Mouse (Mus musculus) hindbrain, embryonic 11.5 days (tissue): ENCODE results near the gene Tlr13. TPM values are rescaled to one million over a fixed set of nuclear protein-coding genes. Genes with fewer than 3 reads are reported as not detected.

Source experiments
- ATAC-seq: fragments of 200-750 bp; cut with Nextera tagmentation; 2 replicates; pipeline ENCODE4 v1.8.0; 2017; ENCODE audit warnings: mild to moderate bottlenecking, moderate TSS enrichment, moderate library complexity; ENCODE audit not compliant: low FRiP score
- DNase-seq: peaks from one replicate; pipeline ENCODE4 v3.0.0-alpha.2; 2015; ENCODE audit warnings: low spot score
- H3K27ac ChIP-seq: fragments of 300-500 bp; sonication (generic); 2 replicates; pipeline ENCODE4 v1.5.1; 2014; ENCODE audit warnings: mild to moderate bottlenecking, low read depth, low read length
- H3K27me3 ChIP-seq: fragments of 300-500 bp; sonication (generic); 2 replicates; pipeline ENCODE4 v1.6.1; 2014; ENCODE audit warnings: mild to moderate bottlenecking, low read length, moderate library complexity, mixed read lengths; ENCODE audit not compliant: control insufficient read depth, insufficient read depth
- H3K36me3 ChIP-seq: fragments of 300-500 bp; sonication (generic); 2 replicates; pipeline ENCODE4 v1.6.1; 2014; ENCODE audit warnings: mild to moderate bottlenecking, low read length, moderate library complexity, mixed read lengths; ENCODE audit not compliant: control insufficient read depth, insufficient read depth
- H3K4me1 ChIP-seq: fragments of 300-500 bp; sonication (generic); replicated peaks from 2 replicates; pipeline ENCODE4 v1.6.1; 2014; ENCODE audit warnings: low read length, mixed read lengths; ENCODE audit not compliant: control insufficient read depth, insufficient read depth
- H3K4me2 ChIP-seq: fragments of 300-500 bp; sonication (generic); replicated peaks from 2 replicates; pipeline ENCODE4 v1.6.1; 2014; ENCODE audit warnings: mild to moderate bottlenecking, low read depth, low read length
- H3K4me3 ChIP-seq: fragments of 300-500 bp; sonication (generic); 2 replicates; pipeline ENCODE4 v1.5.1; 2014; ENCODE audit warnings: low read depth, low read length
- H3K9ac ChIP-seq: fragments of 300-500 bp; sonication (generic); 2 replicates; pipeline ENCODE4 v1.6.1; 2014; ENCODE audit warnings: low read depth, low read length
- H3K9me3 ChIP-seq: fragments of 300-500 bp; sonication (generic); 2 replicates; pipeline ENCODE4 v1.6.1; 2016; ENCODE audit warnings: low read length; ENCODE audit not compliant: control insufficient read depth
- WGBS: fragments of 180-500 bp; shearing (Covaris S2); extraction: QIAGEN DNeasy Blood & Tissue Kit; methylation state at CpG from one replicate; pipeline ENCODE4 v1.1.7; 2014; 5-methylcytosine and 5-hydroxymethylcytosine counted together
- polyA plus RNA-seq: library from polyadenylated mRNA; unstranded; fragments of >200 nt; fragmentation: Nextera tagmentation; extraction: Ambion mirVana; gene quantifications from 2 replicates; pipeline ENCODE4 v1.2.1, GENCODE M21; 2014

Gene Tlr13
- polyA plus RNA-seq, 1 experiment from 2014 or later = 0.51 TPM

DNA sequence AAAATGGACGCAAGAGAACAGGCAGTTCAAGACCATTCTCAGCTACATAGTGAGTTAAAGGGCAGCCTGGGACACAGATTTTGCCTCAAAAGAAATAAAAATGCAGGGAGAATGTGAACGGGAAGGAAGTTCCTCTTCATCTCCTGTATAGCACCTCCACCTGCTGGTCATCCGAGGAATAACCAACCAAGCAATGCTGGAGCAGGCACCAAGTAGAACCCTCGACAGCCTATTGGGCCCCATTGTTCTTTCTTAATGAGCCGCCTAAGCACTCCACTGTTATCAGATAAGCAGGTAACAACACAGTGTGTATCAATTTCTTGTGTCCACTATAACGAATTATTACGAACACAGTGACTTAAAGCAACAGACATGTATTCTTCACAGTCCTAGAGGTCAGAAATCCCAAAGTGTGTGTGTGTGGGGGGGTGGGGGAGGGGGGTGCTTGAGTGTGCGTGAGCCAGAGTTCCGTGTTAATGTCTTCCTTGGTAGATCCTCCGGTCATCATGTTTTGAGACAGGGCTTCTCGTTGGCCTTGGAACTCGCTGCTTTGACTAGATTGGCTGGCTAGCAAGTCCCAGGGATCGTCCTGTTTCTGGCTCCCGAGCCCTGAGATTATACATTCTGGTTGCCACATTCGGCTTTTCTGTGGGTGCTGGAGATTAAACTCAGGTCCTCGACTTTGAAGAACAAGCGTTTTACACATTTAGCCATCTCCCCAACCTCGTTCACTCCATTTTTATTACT lies 28.3 kb downstream of the Tlr13 start:
- no peaks in the 10 kb centered on the region for H3K27me3 ChIP-seq
- H3K4me1 ChIP-seq = no peaks in the 10 kb centered on the region
- no peak overlapping the region for H3K9ac ChIP-seq
- H3K27ac ChIP-seq = no peak overlapping the region
- 29% methylated on average over 18 of the region's 18 CpGs for WGBS
- DNase-seq (peak; percentile 81), ATAC-seq (peak; percentile 81; the same call in 1 of the 2 replicates)
- H3K36me3 ChIP-seq = no peaks in the 10 kb centered on the region
- peak overlapping the region; percentile 32 for H3K4me2 ChIP-seq
- peak overlapping the region; percentile 12; the same call in 1 of the 2 replicates for H3K4me3 ChIP-seq
- H3K9me3 ChIP-seq = no peaks in the 10 kb centered on the region

DNA sequence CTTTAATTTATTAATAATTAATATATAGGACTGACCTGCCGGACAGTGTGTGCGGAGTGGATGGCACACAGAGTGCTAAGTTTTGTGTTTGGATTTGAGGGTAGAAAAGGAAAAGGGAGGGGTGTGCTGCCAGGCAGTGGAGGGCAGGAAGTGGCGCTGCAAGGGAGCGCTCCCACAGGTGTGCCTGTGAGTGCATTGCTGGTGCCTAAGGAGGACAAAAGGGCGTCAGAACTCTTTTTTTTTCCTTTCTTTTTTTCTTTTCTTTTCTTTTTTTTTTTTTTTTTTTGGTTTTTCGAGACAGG lies 28.8 kb downstream of the Tlr13 start:
- ATAC-seq (no peak; the same call in 1 of the 2 replicates), DNase-seq (no peak)
- Histone ChIP-seq H3K4me2 (peak overlapping the region; percentile 32; the same call in 1 of the 2 replicates), H3K27ac (no peak overlapping the region), H3K4me3 (0 out of 2 replicates have a peak overlapping the region, but pooled peaks have one; percentile 12), H3K27me3 (no peaks in the 10 kb centered on the region), H3K9ac (no peak overlapping the region), H3K9me3 (no peaks in the 10 kb centered on the region), H3K4me1 (no peaks in the 10 kb centered on the region), H3K36me3 (no peaks in the 10 kb centered on the region)
- WGBS = 58% methylated on average over 6 of the region's 6 CpGs

DNA sequence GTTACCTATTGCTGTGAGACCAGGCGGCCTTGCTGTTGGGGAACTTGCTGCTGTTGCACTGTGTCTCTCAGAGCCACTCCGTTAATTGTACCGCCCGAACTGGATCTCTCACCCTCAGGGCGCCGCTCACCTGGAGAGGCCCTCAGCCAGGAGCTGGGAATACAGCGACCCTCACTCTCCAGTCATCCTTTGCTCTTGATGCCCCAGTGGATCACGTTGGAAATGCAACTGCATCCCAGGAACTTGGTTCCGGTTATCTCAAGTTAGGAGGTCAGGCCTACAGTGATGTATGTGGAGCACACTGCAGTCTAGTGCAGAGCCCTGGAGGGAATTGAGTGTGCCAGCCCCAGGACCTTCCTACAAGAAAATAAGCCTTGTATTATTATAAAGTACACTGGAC lies 33.3 kb downstream of the Tlr13 start:
- no peak for ATAC-seq
- Histone ChIP-seq H3K36me3 (no peaks in the 10 kb centered on the region), H3K4me1 (no peaks in the 10 kb centered on the region), H3K9ac (no peak overlapping the region), H3K27me3 (no peaks in the 10 kb centered on the region), H3K4me3 (no peak overlapping the region), H3K4me2 (no peak overlapping the region), H3K27ac (no peak overlapping the region), H3K9me3 (no peaks in the 10 kb centered on the region)
- WGBS = 52% methylated on average over 9 of the region's 9 CpGs
- DNase-seq = no peak

GRCm38 (mm10) chrX:106184279-106184678 lies 41.3 kb downstream of the Tlr13 start:
- no peaks in the 10 kb centered on the region for H3K9me3 ChIP-seq
- no peak overlapping the region for H3K27ac ChIP-seq
- 31% methylated on average over 4 of the region's 4 CpGs for WGBS
- H3K4me1 ChIP-seq = no peaks in the 10 kb centered on the region
- H3K36me3 ChIP-seq = no peaks in the 10 kb centered on the region
- ATAC-seq (no peak), DNase-seq (no peak)
- no peaks in the 10 kb centered on the region for H3K27me3 ChIP-seq
- H3K4me3 ChIP-seq = no peak overlapping the region
- H3K4me2 ChIP-seq = no peak overlapping the region
- no peak overlapping the region for H3K9ac ChIP-seq

GRCm38 (mm10) chrX:106185706-106186105 lies 42.7 kb downstream of the Tlr13 start:
- H3K9me3 ChIP-seq = no peaks in the 10 kb centered on the region
- no peak overlapping the region for H3K9ac ChIP-seq
- peak; percentile 44 for DNase-seq
- peak overlapping the region; percentile 74 for H3K27ac ChIP-seq
- H3K36me3 ChIP-seq = no peaks in the 10 kb centered on the region
- no peaks in the 10 kb centered on the region for H3K4me1 ChIP-seq
- H3K4me2 ChIP-seq = no peak overlapping the region
- H3K4me3 ChIP-seq = no peak overlapping the region
- 24% methylated on average over 5 of the region's 5 CpGs for WGBS
- no peak; the same call in 1 of the 2 replicates for ATAC-seq
- H3K27me3 ChIP-seq = no peaks in the 10 kb centered on the region

DNA sequence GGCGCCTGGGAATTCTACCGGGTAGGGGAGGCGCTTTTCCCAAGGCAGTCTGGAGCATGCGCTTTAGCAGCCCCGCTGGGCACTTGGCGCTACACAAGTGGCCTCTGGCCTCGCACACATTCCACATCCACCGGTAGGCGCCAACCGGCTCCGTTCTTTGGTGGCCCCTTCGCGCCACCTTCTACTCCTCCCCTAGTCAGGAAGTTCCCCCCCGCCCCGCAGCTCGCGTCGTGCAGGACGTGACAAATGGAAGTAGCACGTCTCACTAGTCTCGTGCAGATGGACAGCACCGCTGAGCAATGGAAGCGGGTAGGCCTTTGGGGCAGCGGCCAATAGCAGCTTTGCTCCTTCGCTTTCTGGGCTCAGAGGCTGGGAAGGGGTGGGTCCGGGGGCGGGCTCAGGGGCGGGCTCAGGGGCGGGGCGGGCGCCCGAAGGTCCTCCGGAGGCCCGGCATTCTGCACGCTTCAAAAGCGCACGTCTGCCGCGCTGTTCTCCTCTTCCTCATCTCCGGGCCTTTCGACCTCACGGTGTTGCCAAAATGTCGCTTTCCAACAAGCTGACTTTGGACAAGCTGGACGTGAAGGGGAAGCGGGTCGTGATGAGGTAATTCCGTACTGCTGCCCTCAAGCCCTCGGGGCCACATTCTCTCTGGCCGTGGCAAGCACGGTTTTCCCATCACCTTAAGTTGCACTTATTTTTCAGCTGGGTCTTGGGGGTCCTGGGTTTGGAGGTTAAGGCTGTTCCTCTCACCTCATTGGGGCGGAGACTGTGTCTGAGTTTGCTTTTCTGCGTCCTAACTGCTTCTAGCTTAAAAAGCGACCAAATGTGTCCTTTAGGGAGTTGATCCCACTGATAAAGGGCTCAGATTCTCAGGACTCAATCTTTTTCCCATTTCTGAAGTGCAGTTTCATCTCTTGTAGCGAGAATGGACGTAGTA lies 44.0 kb downstream of the Tlr13 start, which contains the start of gene Pgk1:
Gene Pgk1 (plus strand): TSS at position 388 of the 937 bp plus-strand sequence.
- no peaks in the 10 kb centered on the region for H3K4me1 ChIP-seq
- peak; percentile 89 for DNase-seq
- 14% methylated on average over 48 of the region's 55 CpGs for WGBS
- peak; percentile 98 for ATAC-seq
- H3K4me3 ChIP-seq = peak within 1 kb of the TSS; percentile 54
- H3K36me3 ChIP-seq = no peaks in the 10 kb centered on the region
- H3K27ac ChIP-seq = peak within 1 kb of the TSS; percentile 74
- no peaks in the 10 kb centered on the region for H3K27me3 ChIP-seq
- no peaks in the 10 kb centered on the region for H3K9me3 ChIP-seq
- peak within 1 kb of the TSS; percentile 54 for H3K4me2 ChIP-seq
- peak within 1 kb of the TSS; percentile 57 for H3K9ac ChIP-seq

DNA sequence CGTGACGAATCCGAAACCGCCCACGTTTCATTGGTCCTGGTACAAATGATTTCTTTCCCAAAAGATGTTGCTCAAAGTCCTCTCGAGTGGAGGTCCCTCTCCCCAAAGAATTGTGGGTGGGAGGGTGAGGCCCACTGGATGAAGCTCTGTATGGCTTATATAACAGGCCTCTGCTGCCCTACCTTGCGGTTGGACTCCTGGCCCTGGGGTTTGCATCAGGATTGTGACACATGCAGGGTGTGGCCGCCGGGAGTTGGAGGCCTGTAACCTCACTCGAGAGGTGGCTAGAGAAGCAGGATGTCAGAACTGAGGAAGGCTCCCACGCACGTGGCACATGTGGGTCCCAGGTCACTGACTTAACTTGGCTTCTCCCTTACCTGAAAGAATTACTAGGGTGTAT lies 44.7 kb downstream of the Tlr13 start:
- Histone ChIP-seq H3K4me2 (peak overlapping the region; percentile 54), H3K4me1 (no peaks in the 10 kb centered on the region), H3K9ac (peak overlapping the region; percentile 57), H3K27ac (no peak overlapping the region), H3K27me3 (no peaks in the 10 kb centered on the region), H3K9me3 (no peaks in the 10 kb centered on the region), H3K36me3 (no peaks in the 10 kb centered on the region), H3K4me3 (peak overlapping the region; percentile 54)
- DNase-seq (no peak), ATAC-seq (no peak)
- WGBS = 20% methylated on average over 12 of the region's 12 CpGs

- Histone ChIP-seq H3K4me3 (no peak overlapping the region), H3K4me2 (peak overlapping the region; percentile 54; the same call in 1 of the 2 replicates), H3K9ac (no peak overlapping the region), H3K27ac (no peak overlapping the region), H3K27me3 (no peaks in the 10 kb centered on the region), H3K9me3 (no peaks in the 10 kb centered on the region), H3K36me3 (no peaks in the 10 kb centered on the region), H3K4me1 (no peaks in the 10 kb centered on the region)
- WGBS = 50% methylated on average over 5 of the region's 5 CpGs
- DNase-seq (no peak), ATAC-seq (no peak)
Observed at GRCm38 (mm10) chrX:106189356-106189755, 46.4 kb downstream of the Tlr13 start.
